Mouse (Mus musculus) C2C12 (cell line): ENCODE data around the gene Smad6. TPM values are rescaled to one million over a fixed set of nuclear protein-coding genes. Genes with fewer than 3 reads are reported as not detected.
A peak's percentile ranks its signal among the peaks of the same experiment; 100 is the strongest.

ENCODE experiments used
- H3K27me3 ChIP-seq: one replicate; pipeline ENCODE4 v1.6.1; 2011; ENCODE audit not compliant: control insufficient read depth, insufficient read depth, insufficient read length
- H3K36me3 ChIP-seq: one replicate; pipeline ENCODE4 v1.6.1; 2011; ENCODE audit not compliant: control insufficient read depth, insufficient read depth
- H3K4me3 ChIP-seq: one replicate; pipeline ENCODE4 v1.5.1; 2011; ENCODE audit warnings: mild to moderate bottlenecking, control low read depth; ENCODE audit not compliant: poor library complexity, insufficient read depth, severe bottlenecking
- H3K79me2 ChIP-seq: one replicate; pipeline ENCODE4 v1.6.1; 2011; ENCODE audit not compliant: control insufficient read depth, insufficient read depth
- H3K79me3 ChIP-seq: one replicate; pipeline ENCODE4 v1.6.1; 2011; ENCODE audit warnings: low read depth, control low read depth
- H3ac ChIP-seq: one replicate; pipeline ENCODE3; 2011; ENCODE audit warnings: low read depth; ENCODE audit not compliant: control insufficient read depth, insufficient read length
- CEBPB ChIP-seq: IDR thresholded peaks from one replicate; pipeline ENCODE4 v1.6.1; 2011; ENCODE audit warnings: low read depth, mild to moderate bottlenecking, control low read depth, moderate library complexity
- CTCF ChIP-seq: IDR thresholded peaks from one replicate; pipeline ENCODE4 v1.5.1; 2011; ENCODE audit not compliant: control insufficient read depth, insufficient read depth, insufficient read length
- FOSL1 ChIP-seq: IDR thresholded peaks from one replicate; pipeline ENCODE4 v1.8.0; 2011; ENCODE audit warnings: mild to moderate bottlenecking, low read length; ENCODE audit not compliant: poor library complexity, insufficient read depth, severe bottlenecking
- MAX ChIP-seq: IDR thresholded peaks from one replicate; pipeline ENCODE4 v1.6.1; 2011; ENCODE audit warnings: mild to moderate bottlenecking, control low read depth
- MYOD1 ChIP-seq: IDR thresholded peaks from one replicate; pipeline ENCODE4 v1.6.1; 2011; ENCODE audit warnings: low read depth; ENCODE audit not compliant: control insufficient read depth, insufficient read length
- MYOG ChIP-seq: IDR thresholded peaks from one replicate; pipeline ENCODE4 v1.6.1; 2011; ENCODE audit not compliant: control insufficient read depth, insufficient read length; ENCODE audit errors: extremely low read depth
- USF1 ChIP-seq: IDR thresholded peaks from one replicate; pipeline ENCODE4 v1.6.1; 2011; ENCODE audit warnings: low read depth, mild to moderate bottlenecking, control low read depth, moderate library complexity
- polyA plus RNA-seq: library from polyadenylated mRNA; unstranded; fragments of >200 nt; fragmentation: generic; extraction: Trizol; gene quantifications from one replicate; pipeline ENCODE4 v1.2.1, GENCODE M21; 2012; ENCODE audit warnings: missing spikeins

Gene Smad6
- polyA plus RNA-seq, 1 experiment = 15.4 TPM

DNA sequence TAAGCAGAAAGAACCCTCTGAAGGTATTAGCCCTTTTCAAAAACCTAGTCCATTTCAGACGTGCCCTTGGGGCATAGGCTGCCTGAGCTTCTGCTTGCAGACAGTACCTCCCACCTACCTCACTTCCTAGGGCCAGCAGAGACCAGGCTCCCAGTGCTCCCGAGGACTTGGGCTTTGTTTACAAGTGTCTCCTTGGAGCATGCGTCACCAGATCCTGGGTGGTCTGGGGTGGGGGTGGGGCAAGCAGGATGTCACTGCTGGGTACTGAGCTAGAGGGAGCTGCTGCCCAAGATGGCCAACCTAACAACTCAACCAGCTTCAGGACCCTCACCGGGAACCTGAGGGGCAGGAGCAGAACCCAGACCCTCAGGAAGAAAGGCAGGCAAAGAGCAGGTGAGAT lies 71.5 kb downstream of the Smad6 start:
- peaks cover 6% of the 10 kb centered on the region for H3K36me3 ChIP-seq
- H3ac ChIP-seq = no peak overlapping the region
- no peak overlapping the region for H3K4me3 ChIP-seq
- no peaks in the 10 kb centered on the region for H3K27me3 ChIP-seq
- H3K79me3 ChIP-seq = no peaks in the 10 kb centered on the region
- no peaks in the 10 kb centered on the region for H3K79me2 ChIP-seq
- TF ChIP-seq MYOD1 = no peak
- no peak for TF ChIP-seq FOSL1
- no peak for TF ChIP-seq CTCF
- TF ChIP-seq MYOG = no peak
- no peak for TF ChIP-seq CEBPB
- TF ChIP-seq MAX = no peak
- no peak for TF ChIP-seq USF1

DNA sequence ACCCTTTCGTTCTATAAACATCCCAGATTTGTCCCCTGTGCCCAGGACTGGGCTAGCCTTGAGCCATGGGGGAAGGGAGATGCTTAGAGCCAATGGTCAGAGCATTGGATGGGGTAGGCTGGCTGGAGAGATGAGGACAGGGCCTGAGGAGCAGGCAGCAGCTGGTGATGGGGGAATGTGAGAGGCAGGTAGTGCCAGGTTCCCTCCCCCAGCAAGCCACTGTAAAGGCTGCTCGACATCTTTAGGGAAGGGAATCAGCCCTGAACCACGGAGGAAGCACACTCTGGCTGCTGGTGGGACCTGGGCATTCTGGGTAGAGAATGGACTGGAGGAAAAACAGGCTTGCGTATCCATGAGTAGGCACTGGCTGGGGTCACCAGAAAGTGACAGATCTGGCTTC lies 72.5 kb downstream of the Smad6 start:
- no peaks in the 10 kb centered on the region for H3K79me2 ChIP-seq
- H3ac ChIP-seq = no peak overlapping the region
- no peaks in the 10 kb centered on the region for H3K27me3 ChIP-seq
- H3K4me3 ChIP-seq = no peak overlapping the region
- TF ChIP-seq MYOG (no peak), MYOD1 (no peak), FOSL1 (no peak), USF1 (no peak), MAX (no peak), CTCF (no peak), CEBPB (no peak)
- H3K79me3 ChIP-seq = no peaks in the 10 kb centered on the region
- peaks cover 6% of the 10 kb centered on the region for H3K36me3 ChIP-seq

DNA sequence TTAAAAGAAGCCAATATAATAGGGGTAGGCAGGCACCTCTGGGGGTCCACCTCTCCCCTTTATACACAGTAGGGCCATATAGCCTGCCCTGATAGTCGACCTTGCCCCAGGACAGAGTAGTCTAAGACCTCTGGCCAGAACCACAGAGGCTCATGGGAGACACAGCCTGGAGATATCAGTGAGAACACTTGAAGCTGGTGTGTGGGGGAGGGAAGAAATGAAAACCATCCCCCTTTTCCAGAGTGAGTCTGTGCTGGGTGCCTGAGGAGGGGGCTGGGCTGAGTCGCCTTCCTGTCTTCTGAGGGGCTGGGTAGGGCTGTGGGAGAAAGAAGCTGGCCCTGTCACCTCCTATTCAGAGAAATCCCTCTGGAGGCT lies 79.3 kb downstream of the Smad6 start:
- Histone ChIP-seq H3ac (no peak overlapping the region), H3K36me3 (no peaks in the 10 kb centered on the region), H3K79me2 (no peaks in the 10 kb centered on the region), H3K4me3 (no peak overlapping the region), H3K27me3 (no peaks in the 10 kb centered on the region), H3K79me3 (no peaks in the 10 kb centered on the region)
- TF ChIP-seq CEBPB (no peak), MAX (no peak), MYOG (no peak), CTCF (no peak), MYOD1 (no peak), USF1 (no peak), FOSL1 (no peak)

DNA sequence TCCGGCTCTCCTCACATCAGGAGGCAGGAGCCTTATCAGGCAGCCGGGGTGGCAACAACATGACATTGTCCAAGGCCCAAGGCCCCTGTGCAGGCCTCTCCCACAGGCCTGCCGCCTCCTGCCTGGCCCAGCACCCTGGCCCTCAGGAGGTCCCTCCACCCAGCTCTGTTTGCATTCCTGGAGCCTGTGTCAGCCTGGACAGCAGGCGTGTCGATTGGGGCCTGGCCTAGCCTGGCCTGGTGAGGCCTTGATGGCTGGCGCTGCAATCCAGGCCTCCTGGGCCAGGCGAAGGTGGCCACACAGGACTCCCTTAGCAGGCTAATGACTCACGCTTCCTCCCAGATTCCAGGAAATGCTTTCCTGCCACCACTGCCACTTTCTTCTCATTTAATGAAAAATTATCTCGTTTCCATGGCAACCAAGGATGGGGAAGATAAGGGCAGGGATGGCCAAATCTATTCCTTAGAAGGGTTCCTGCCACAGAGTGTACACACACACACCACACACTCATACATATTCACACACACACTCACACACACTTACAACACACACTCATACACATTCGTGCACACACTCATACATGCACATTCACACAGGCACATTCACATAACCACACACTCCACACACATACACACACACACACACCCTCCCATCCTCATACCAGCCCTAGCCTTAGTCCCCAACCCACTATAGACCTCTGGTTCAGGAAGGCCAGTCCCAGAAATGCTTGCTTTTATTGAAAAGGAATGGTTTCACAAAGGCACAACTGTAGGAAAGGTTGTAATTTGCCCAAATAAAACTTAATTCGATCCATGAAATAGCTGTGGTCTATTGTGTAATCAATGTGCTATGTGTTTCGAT lies 79.9 kb downstream of the Smad6 start:
- Histone ChIP-seq H3K4me3 (no peak overlapping the region), H3K27me3 (no peaks in the 10 kb centered on the region), H3K36me3 (no peaks in the 10 kb centered on the region), H3K79me2 (no peaks in the 10 kb centered on the region), H3ac (peak overlapping the region; percentile 7), H3K79me3 (no peaks in the 10 kb centered on the region)
- TF ChIP-seq USF1 (no peak), MYOD1 (peak; percentile 37), CTCF (no peak), MAX (peak; percentile 89), CEBPB (no peak)

DNA sequence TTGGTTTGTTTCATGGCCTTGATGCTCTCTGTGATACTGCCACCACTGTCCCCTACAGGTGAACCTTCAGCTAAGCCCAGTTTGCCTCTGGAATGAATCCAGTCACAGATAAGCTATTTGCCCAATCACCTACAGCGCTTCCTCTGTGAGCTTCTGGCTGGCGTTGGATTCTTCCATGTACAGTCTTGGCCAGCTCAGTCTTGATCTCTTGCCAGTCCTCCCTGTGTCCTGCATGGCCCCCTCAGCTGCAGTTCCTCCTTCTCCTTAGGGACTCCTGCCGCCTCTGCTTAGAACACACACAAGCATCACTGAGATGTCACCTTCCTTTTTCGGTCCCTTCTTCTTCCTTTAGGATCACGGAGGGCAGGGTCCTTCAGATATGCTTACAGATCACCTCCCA lies 85.6 kb downstream of the Smad6 start:
- Histone ChIP-seq H3K4me3 (no peak overlapping the region), H3ac (no peak overlapping the region), H3K36me3 (no peaks in the 10 kb centered on the region), H3K79me3 (no peaks in the 10 kb centered on the region), H3K79me2 (no peaks in the 10 kb centered on the region), H3K27me3 (no peaks in the 10 kb centered on the region)
- TF ChIP-seq USF1 (no peak), MYOD1 (no peak), CTCF (no peak), CEBPB (no peak), MAX (no peak), MYOG (no peak), FOSL1 (no peak)

GRCm38 (mm10) chr9:63933068-63933467 lies 88.8 kb downstream of the Smad6 start:
- H3K79me2 ChIP-seq = no peaks in the 10 kb centered on the region
- no peaks in the 10 kb centered on the region for H3K27me3 ChIP-seq
- no peaks in the 10 kb centered on the region for H3K79me3 ChIP-seq
- no peaks in the 10 kb centered on the region for H3K36me3 ChIP-seq
- no peak overlapping the region for H3K4me3 ChIP-seq
- no peak overlapping the region for H3ac ChIP-seq
- no peak for TF ChIP-seq CTCF
- TF ChIP-seq MYOG = no peak
- TF ChIP-seq MYOD1 = no peak
- no peak for TF ChIP-seq FOSL1
- TF ChIP-seq MAX = no peak
- no peak for TF ChIP-seq CEBPB
- no peak for TF ChIP-seq USF1
